Mouse (Mus musculus) heart, embryonic 14.5 days (tissue): ENCODE measurements around the gene Klhdc8a. TPM values are rescaled to one million over a fixed set of nuclear protein-coding genes. Genes with fewer than 3 reads are reported as not detected.

ENCODE experiments used
- ATAC-seq: fragments of 200-750 bp; cut with Nextera tagmentation; 2 replicates; pipeline ENCODE4 v1.8.0; 2017; ENCODE audit warnings: low read depth, moderate TSS enrichment; ENCODE audit not compliant: insufficient number of reproducible peaks, insufficient read depth, low FRiP score
- H3K27ac ChIP-seq, 2 experiments: fragments of 200-500 bp in 1 of 2; fragments of 300-500 bp in 1 of 2; sonication (generic) in 1 of 2; replicated peaks in 1 of 2; 2 replicates each; pipeline ENCODE4 v1.5.1; 2012 to 2014; ENCODE audit warnings: low read depth in 2 of 2, low read length in 2 of 2, control low read depth in 1 of 2, mild to moderate bottlenecking in 1 of 2, mixed read lengths in 1 of 2; ENCODE audit not compliant: control insufficient read depth in 1 of 2, insufficient read depth in 1 of 2
- H3K27me3 ChIP-seq: fragments of 300-500 bp; sonication (generic); 2 replicates; pipeline ENCODE4 v1.6.1; 2014; ENCODE audit warnings: mild to moderate bottlenecking, low read length, control low read depth; ENCODE audit not compliant: control insufficient read depth, insufficient read depth
- H3K36me3 ChIP-seq: fragments of 300-500 bp; sonication (generic); 2 replicates; pipeline ENCODE4 v1.6.1; 2014; ENCODE audit warnings: mild to moderate bottlenecking, control low read depth, low read length, mixed read lengths; ENCODE audit not compliant: control insufficient read depth, insufficient read depth
- H3K4me1 ChIP-seq, 2 experiments: fragments of 200-500 bp in 1 of 2; fragments of 300-500 bp in 1 of 2; sonication (generic) in 1 of 2; 2 replicates each; pipeline ENCODE4 v1.6.1; 2012 to 2014; ENCODE audit warnings: low read length in 2 of 2, control low read depth in 1 of 2, mixed read lengths in 1 of 2; ENCODE audit not compliant: control insufficient read depth in 2 of 2, insufficient read depth in 2 of 2
- H3K4me2 ChIP-seq: fragments of 300-500 bp; sonication (generic); 2 replicates; pipeline ENCODE4 v1.6.1; 2014; ENCODE audit warnings: mild to moderate bottlenecking, low read length
- H3K4me3 ChIP-seq, 2 experiments: fragments of 200-500 bp in 1 of 2; fragments of 300-500 bp in 1 of 2; sonication (generic) in 1 of 2; 2 replicates each; pipeline ENCODE4 v1.5.1; 2012 to 2014; ENCODE audit warnings: low read length in 2 of 2, mild to moderate bottlenecking in 2 of 2, control low read depth in 1 of 2, low read depth in 1 of 2, moderate library complexity in 1 of 2; ENCODE audit not compliant: control insufficient read depth in 1 of 2, insufficient read depth in 1 of 2
- H3K9ac ChIP-seq: fragments of 300-500 bp; sonication (generic); 2 replicates; pipeline ENCODE4 v1.6.1; 2014; ENCODE audit warnings: mild to moderate bottlenecking, low read length
- H3K9me3 ChIP-seq: fragments of 300-500 bp; sonication (generic); 2 replicates; pipeline ENCODE4 v1.6.1; 2016; ENCODE audit warnings: low read length, control low read depth; ENCODE audit not compliant: control insufficient read depth
- WGBS: fragments of 180-500 bp; shearing (Covaris S2); extraction: QIAGEN DNeasy Blood & Tissue Kit; methylation state at CpG from one replicate; pipeline ENCODE4 v1.1.7; 2014; 5-methylcytosine and 5-hydroxymethylcytosine counted together
- polyA plus RNA-seq: library from polyadenylated mRNA; unstranded; fragments of >200 nt; fragmentation: Nextera tagmentation; extraction: Ambion mirVana; gene quantifications from 2 replicates; pipeline ENCODE4 v1.2.1, GENCODE M21; 2014

Gene Klhdc8a
- polyA plus RNA-seq, 1 experiment from 2014 or later, result 1.5 TPM

- Histone ChIP-seq H3K9me3 (no peaks in the 10 kb centered on the region), H3K27me3 (no peaks in the 10 kb centered on the region), H3K4me2 (no peak overlapping the region), H3K36me3 (no peaks in the 10 kb centered on the region), H3K4me3 (no peak overlapping the region), H3K4me1 (peaks cover 38 to 53% of the 10 kb centered on the region in 2 experiments), H3K9ac (no peak overlapping the region; the same call in 1 of the 2 replicates), H3K27ac (0 out of 4 replicates have a peak overlapping the region, but pooled peaks of 1 of the 2 experiments have one; percentile 24)
- WGBS, result 56% methylated on average over 6 of the region's 6 CpGs
- no peak for ATAC-seq
These were observed 38.5 kb downstream of the Klhdc8a start for GRCm38 (mm10) chr1:132336921-132337320.

GRCm38 (mm10) chr1:132338027-132338660 is 39.7 kb downstream of the Klhdc8a start:
- Histone ChIP-seq H3K27ac (no peak overlapping the region), H3K36me3 (no peaks in the 10 kb centered on the region), H3K4me2 (no peak overlapping the region), H3K9me3 (no peaks in the 10 kb centered on the region), H3K4me1 (peaks cover 38 to 53% of the 10 kb centered on the region in 2 experiments), H3K9ac (no peak overlapping the region; the same call in 1 of the 2 replicates), H3K4me3 (no peak overlapping the region), H3K27me3 (no peaks in the 10 kb centered on the region)
- no peak for ATAC-seq
- WGBS, result 21% methylated on average over 8 of the region's 8 CpGs

DNA sequence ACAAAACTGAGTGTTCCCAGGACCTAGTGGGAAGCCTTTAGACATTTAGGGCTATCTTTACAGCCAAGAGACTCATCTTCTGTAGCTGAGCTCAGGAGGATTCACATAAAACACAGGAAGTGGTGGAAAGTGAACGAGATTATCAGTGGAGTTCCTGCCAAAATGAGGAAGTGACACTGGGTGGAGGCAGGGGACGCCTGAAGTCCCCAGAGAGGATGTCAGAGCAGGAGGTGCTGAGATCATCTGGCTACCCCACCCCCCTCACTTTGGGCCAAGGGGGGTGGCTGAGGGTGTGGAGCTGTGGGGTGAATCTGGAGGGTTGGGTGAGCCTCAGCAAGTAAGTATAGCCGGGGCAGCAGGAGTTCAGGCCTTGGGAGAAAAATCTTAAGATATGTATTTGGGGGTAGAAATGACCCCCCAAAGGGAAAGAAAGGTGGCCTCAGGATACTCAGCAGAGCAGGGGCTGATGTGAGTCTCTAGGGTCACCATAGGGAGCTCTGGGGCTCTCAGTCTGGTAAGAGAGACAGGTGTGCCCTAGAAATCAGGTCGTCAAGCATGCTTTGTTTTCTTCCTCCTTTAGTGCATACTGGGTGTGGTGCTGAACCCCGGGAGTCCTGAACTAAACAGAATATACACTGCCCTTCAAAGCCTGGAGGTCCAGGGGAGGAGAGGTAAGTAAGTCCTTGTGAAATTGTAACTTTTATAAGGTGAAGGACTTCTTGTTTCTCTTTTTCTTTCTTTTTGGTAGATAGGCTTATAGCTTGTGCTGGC is 43.5 kb downstream of the Klhdc8a start:
- no peak for ATAC-seq
- 40% methylated on average over 5 of the region's 5 CpGs for WGBS
- Histone ChIP-seq H3K9ac (no peak overlapping the region), H3K36me3 (no peaks in the 10 kb centered on the region), H3K27me3 (no peaks in the 10 kb centered on the region), H3K9me3 (no peaks in the 10 kb centered on the region), H3K4me2 (no peak overlapping the region), H3K4me3 (no peak overlapping the region), H3K4me1 (peaks cover 16 to 30% of the 10 kb centered on the region in 2 experiments), H3K27ac (peak overlapping the region; percentile 19 to 64; a peak in 3 of 4 replicates)

DNA sequence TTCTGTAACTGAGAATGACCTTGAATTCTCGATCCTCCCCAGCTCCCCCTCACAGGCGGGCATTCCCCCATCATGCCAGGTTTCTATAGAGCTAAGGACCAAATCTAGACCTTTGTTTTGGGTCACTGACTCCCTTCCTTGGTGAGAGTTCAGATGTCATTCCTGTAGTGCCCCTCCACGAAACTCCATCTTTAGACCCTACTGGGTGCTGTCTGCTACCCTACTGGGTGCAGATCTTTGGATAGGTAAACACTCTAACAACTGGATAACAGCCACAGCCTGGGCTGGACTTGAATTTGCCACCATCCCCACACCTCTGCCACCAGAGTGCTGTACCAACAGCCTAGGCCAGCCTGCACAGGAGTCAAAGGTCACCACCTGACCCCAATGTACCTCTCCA is 44.1 kb downstream of the Klhdc8a start:
- 63% methylated on average over 3 of the region's 3 CpGs for WGBS
- no peaks in the 10 kb centered on the region for H3K36me3 ChIP-seq
- no peaks in the 10 kb centered on the region for H3K27me3 ChIP-seq
- no peaks in the 10 kb centered on the region for H3K9me3 ChIP-seq
- H3K4me2 ChIP-seq, result no peak overlapping the region
- no peak overlapping the region for H3K9ac ChIP-seq
- H3K4me3 ChIP-seq, result no peak overlapping the region
- no peak overlapping the region for H3K27ac ChIP-seq
- ATAC-seq, result no peak
- H3K4me1 ChIP-seq, result peaks cover 14 to 27% of the 10 kb centered on the region in 2 experiments

GRCm38 (mm10) chr1:132343191-132343590 is 44.8 kb downstream of the Klhdc8a start:
- ATAC-seq, result no peak
- H3K4me2 ChIP-seq, result no peak overlapping the region
- 98% methylated on average over 2 of the region's 2 CpGs for WGBS

GRCm38 (mm10) chr1:132343656-132344055 is 45.2 kb downstream of the Klhdc8a start:
- ATAC-seq, result no peak
- no peaks in the 10 kb centered on the region for H3K36me3 ChIP-seq
- no peak overlapping the region for H3K4me2 ChIP-seq
- H3K4me3 ChIP-seq, result no peak overlapping the region
- no peaks in the 10 kb centered on the region for H3K27me3 ChIP-seq
- H3K4me1 ChIP-seq, result peaks cover 9 to 17% of the 10 kb centered on the region in 2 experiments; a peak in 3 of 4 replicates
- no peak overlapping the region for H3K27ac ChIP-seq
- no peak overlapping the region for H3K9ac ChIP-seq
- 91% methylated on average over 1 of the region's 1 CpGs for WGBS
- no peaks in the 10 kb centered on the region for H3K9me3 ChIP-seq

More at GRCm38 (mm10) chr1:132343191-132343590, 44.8 kb downstream of the Klhdc8a start:
- no peak overlapping the region for H3K9ac ChIP-seq
- H3K4me1 ChIP-seq, result peaks cover 12 to 21% of the 10 kb centered on the region in 2 experiments
- no peak overlapping the region for H3K27ac ChIP-seq
- H3K9me3 ChIP-seq, result no peaks in the 10 kb centered on the region
- no peaks in the 10 kb centered on the region for H3K36me3 ChIP-seq
- no peaks in the 10 kb centered on the region for H3K27me3 ChIP-seq
- H3K4me3 ChIP-seq, result no peak overlapping the region

DNA sequence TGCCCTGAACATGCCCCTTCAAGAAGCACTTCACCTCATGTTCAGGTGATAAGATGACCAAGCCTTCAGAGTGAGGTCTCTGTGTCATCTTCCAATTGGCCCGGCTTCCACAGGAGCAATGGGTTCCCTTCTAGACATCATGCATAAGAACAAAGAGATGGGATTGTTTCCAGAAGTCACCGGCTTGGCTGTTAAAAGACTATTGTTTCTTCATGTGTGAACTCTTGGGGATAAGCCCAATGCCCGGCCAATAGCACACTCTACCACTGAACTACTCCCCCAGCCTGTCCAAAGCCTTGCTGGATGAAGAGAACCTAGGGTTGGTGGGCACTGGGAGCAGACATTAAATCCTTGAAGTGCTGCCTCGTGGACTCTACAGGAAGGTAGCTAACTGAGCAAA is 47.1 kb downstream of the Klhdc8a start:
- no peaks in the 10 kb centered on the region for H3K36me3 ChIP-seq
- H3K4me3 ChIP-seq, result no peak overlapping the region
- H3K4me1 ChIP-seq, result peaks cover 9 to 17% of the 10 kb centered on the region in 2 experiments; a peak in 3 of 4 replicates
- no peaks in the 10 kb centered on the region for H3K27me3 ChIP-seq
- 79% methylated on average over 4 of the region's 4 CpGs for WGBS
- no peak overlapping the region for H3K9ac ChIP-seq
- no peak for ATAC-seq
- H3K27ac ChIP-seq, result peak overlapping the region in 1 of 2 experiments; percentile 79; a peak in 2 of 4 replicates
- no peaks in the 10 kb centered on the region for H3K9me3 ChIP-seq
- no peak overlapping the region for H3K4me2 ChIP-seq
